Mouse (Mus musculus) CH12.LX (cell line): ENCODE data around the gene Uggt1.

Experiments
- CTCF ChIP-seq, 2 experiments: IDR thresholded peaks in 1 of 2; conservative IDR thresholded peaks in 1 of 2; 2 replicates each; pipeline ENCODE4 v1.5.1; 2011 to 2012; ENCODE audit warnings: low read depth in 2 of 2, low read length in 2 of 2, improper control_type of control experiment in 1 of 2, inconsistent platforms in 1 of 2, mild to moderate bottlenecking in 1 of 2, moderate library complexity in 1 of 2
- EP300 ChIP-seq: IDR thresholded peaks from 2 replicates; pipeline ENCODE4 v1.6.1; 2011; ENCODE audit warnings: low read length, improper control_type of control experiment
- ETS1 ChIP-seq: conservative IDR thresholded peaks from 2 replicates; pipeline ENCODE4 v1.6.1; 2012; ENCODE audit warnings: low read depth, mild to moderate bottlenecking, inconsistent platforms, low read length, improper control_type of control experiment, moderate library complexity
- MXI1 ChIP-seq: IDR thresholded peaks from 2 replicates; pipeline ENCODE4 v1.6.1; 2011; ENCODE audit warnings: mild to moderate bottlenecking, low read depth, low read length, improper control_type of control experiment
- MYC ChIP-seq: IDR thresholded peaks from 2 replicates; pipeline ENCODE4 v1.6.1; 2011; ENCODE audit warnings: low read depth, mild to moderate bottlenecking, improper control_type of control experiment, low read length
- POLR2A ChIP-seq: IDR thresholded peaks from 2 replicates; pipeline ENCODE4 v1.6.1; 2011; ENCODE audit warnings: low read depth, mild to moderate bottlenecking, improper control_type of control experiment, low read length
- TBP ChIP-seq: conservative IDR thresholded peaks from 2 replicates; pipeline ENCODE4 v1.6.1; 2011; ENCODE audit warnings: low read depth, low read length, improper control_type of control experiment
- TCF12 ChIP-seq: IDR thresholded peaks from 2 replicates; pipeline ENCODE4 v1.6.1; 2014; ENCODE audit warnings: low read depth, mild to moderate bottlenecking, inconsistent platforms, low read length, improper control_type of control experiment
- USF1 ChIP-seq: IDR thresholded peaks from 2 replicates; pipeline ENCODE4 v1.6.1; 2014; ENCODE audit warnings: low read depth, mild to moderate bottlenecking, inconsistent platforms, low read length, improper control_type of control experiment
- ZC3H11A ChIP-seq: IDR thresholded peaks from 2 replicates; pipeline ENCODE4 v1.6.1; 2012; ENCODE audit warnings: low read depth, mild to moderate bottlenecking, inconsistent platforms, low read length, improper control_type of control experiment
- ZKSCAN1 ChIP-seq: IDR thresholded peaks from 2 replicates; pipeline ENCODE4 v1.6.1; 2012; ENCODE audit warnings: low read depth, inconsistent platforms, low read length, improper control_type of control experiment, borderline replicate concordance

DNA sequence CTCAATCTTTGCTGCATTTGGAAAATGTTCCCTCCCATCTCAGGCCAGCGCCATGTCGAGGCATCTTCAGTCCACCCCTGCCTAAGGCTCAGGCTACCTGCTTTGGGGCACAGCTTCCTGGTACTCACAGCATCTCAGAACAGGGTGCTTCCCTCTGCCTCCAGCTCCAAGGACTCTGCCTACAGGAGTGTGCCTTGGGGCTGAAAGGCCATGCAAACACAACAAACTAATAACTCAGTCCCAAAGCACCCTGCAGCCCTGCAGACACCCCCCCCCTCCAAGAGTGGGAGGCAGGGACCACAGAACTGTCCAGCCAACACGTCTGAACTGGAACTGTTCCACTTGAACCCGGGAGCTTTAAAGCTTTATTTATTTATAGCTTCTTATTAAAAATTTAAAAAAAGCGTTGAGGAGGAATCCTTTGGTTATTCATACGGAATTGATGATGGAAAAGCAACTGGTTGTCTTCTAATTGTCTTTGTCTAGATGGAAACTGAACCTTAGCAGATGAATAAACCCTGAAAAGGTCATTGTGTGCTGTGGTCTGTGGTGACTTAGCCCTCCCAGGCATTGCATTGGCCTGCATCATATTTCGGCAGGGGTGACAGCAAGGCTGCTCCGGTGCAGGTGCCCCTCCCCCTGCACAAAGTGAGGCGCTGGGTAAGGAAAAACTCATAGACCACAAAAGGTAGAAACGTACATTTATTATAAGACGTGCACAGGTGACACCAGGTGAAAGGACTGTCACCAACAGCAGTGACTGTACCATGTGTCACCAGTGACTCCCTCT, 138.4 kb downstream of the Uggt1 start:
- TF ChIP-seq CTCF (conservative IDR thresholded peaks at IDR 0.05 in 1 of 2, IDR thresholded peaks at IDR 0.05 in 1 of 2; ENCODE audit: low read depth in 2 of 2, low read length in 2 of 2) (no peak), MXI1 (no peak), ZC3H11A (no peak), MYC (no peak), ZKSCAN1 (no peak), TCF12 (no peak), TBP (no peak), ETS1 (no peak), EP300 (no peak), USF1 (no peak), POLR2A (no peak)
